Mouse (Mus musculus): ENCODE measurements around the gene Hist1h1b.
"Not testable (repeated sequence)": the region's sequence is repeated elsewhere in the genome, so short reads cannot be mapped to it uniquely, and the experiment has no call there.

GRCm38 (mm10) chr13:21734906-21735767 is 45.3 kb downstream of the Hist1h1b start, which contains the start of gene Hist1h4j:
- not testable (repeated sequence) for TF ChIP-seq CTCF (IDR thresholded peaks at IDR 0.05; ENCODE audit: control insufficient read depth, insufficient read depth, insufficient read length); MAX (IDR thresholded peaks at IDR 0.05); CEBPB (IDR thresholded peaks at IDR 0.05; ENCODE audit: low read depth); FOSL1 (IDR thresholded peaks at IDR 0.05; ENCODE audit: insufficient read depth, low read length, poor library complexity, severe bottlenecking); USF1 (IDR thresholded peaks at IDR 0.05; ENCODE audit: low read depth); MYOD1 (IDR thresholded peaks at IDR 0.05; ENCODE audit: control insufficient read depth, insufficient read length, low read depth)

All from C2C12 (cell line).